Mouse (Mus musculus): ENCODE data around the gene Tmcc2. TPM values are rescaled to one million over a fixed set of nuclear protein-coding genes. Genes with fewer than 3 reads are reported as not detected.

The Tmcc2 gene
- total and polyA plus RNA-seq, 3 experiments = 0.14 to 0.34 TPM; not detected in 1

- Histone ChIP-seq H3K9ac (ENCODE audit: insufficient read depth, low read depth) (no peak overlapping the region), H3K4me2 (ENCODE audit: insufficient read depth, low read depth, poor library complexity, severe bottlenecking) (no peak overlapping the region), H3K36me3 (replicated peaks in 1 of 2; ENCODE audit: control insufficient read depth in 1 of 2, insufficient read depth in 1 of 2, low read length in 1 of 2) (no peaks in the 10 kb centered on the region), H3K27me3 (replicated peaks) (no peaks in the 10 kb centered on the region), H3K4me3 (replicated peaks in 1 of 3; ENCODE audit: low read depth in 2 of 3, low read length in 2 of 3, poor library complexity in 1 of 3) (no peak overlapping the region), H3K9me3 (replicated peaks; ENCODE audit: low read length) (no peaks in the 10 kb centered on the region), H3K4me1 (ENCODE audit: control insufficient read depth in 1 of 2, insufficient read depth in 2 of 2) (peaks cover 0 to 8% of the 10 kb centered on the region in 2 experiments; a peak in 3 of 4 replicates), H3K79me2 (replicated peaks; ENCODE audit: control insufficient read depth, extremely low read depth, insufficient read depth, poor library complexity, severe bottlenecking) (no peaks in the 10 kb centered on the region), H3K27ac (ENCODE audit: insufficient read depth, low read depth) (no peak overlapping the region)
- dilution Hi-C loops (cut with MboI; ENCODE audit: extremely low pct_ligation_motif_present, extremely low pct_unique_long_range_greater_than_20kb, low sequenced_read_pairs) = no loop called here
- TF ChIP-seq HCFC1 (IDR thresholded peaks at IDR 0.05; ENCODE audit: low read depth, low read length) (no peak), MXI1 (IDR thresholded peaks at IDR 0.05; ENCODE audit: low read depth, low read length) (no peak), JUND (conservative IDR thresholded peaks at IDR 0.05; ENCODE audit: low read depth, low read length) (no peak), UBTF (IDR thresholded peaks at IDR 0.05; ENCODE audit: low read depth, low read length) (no peak), PAX5 (IDR thresholded peaks at IDR 0.05; ENCODE audit: low read length) (no peak), POLR2AphosphoS2 (IDR thresholded peaks at IDR 0.05; ENCODE audit: low read depth, low read length) (no peak)
- no peak for DNase-seq (ENCODE audit: extremely low read depth)
- in situ Hi-C loops (cut with MboI; ENCODE audit: low pct_ligation_motif_present, low pct_unique_long_range_greater_than_20kb, low sequenced_read_pairs) = loop anchor here (5.0 kb wide), 1 partner anchor 34 kb away; no protein-coding TSS in a partner anchor
These were observed 72.9 kb downstream of the Tmcc2 start for GRCm38 (mm10) chr1:132317894-132318863.

GRCm38 (mm10) chr1:132317413-132317812, 73.7 kb downstream of the Tmcc2 start:
- H3K27ac ChIP-seq (ENCODE audit: insufficient read depth, low read depth) = no peak overlapping the region
- dilution Hi-C loops (cut with MboI; ENCODE audit: extremely low pct_ligation_motif_present, extremely low pct_unique_long_range_greater_than_20kb, low sequenced_read_pairs) (no loop called here), in situ Hi-C loops (cut with MboI; ENCODE audit: low pct_ligation_motif_present, low pct_unique_long_range_greater_than_20kb, low sequenced_read_pairs) (loop anchor here (5.0 kb wide), 1 partner anchor 35 kb away; no protein-coding TSS in a partner anchor)
- TF ChIP-seq ELF1 (IDR thresholded peaks at IDR 0.05; ENCODE audit: low read depth, low read length) (no peak), CTCF (conservative IDR thresholded peaks at IDR 0.05 in 1 of 2, IDR thresholded peaks at IDR 0.05 in 1 of 2; ENCODE audit: low read depth in 2 of 2, low read length in 2 of 2) (no peak), TCF12 (IDR thresholded peaks at IDR 0.05; ENCODE audit: low read depth, low read length) (no peak), RAD21 (IDR thresholded peaks at IDR 0.05; ENCODE audit: low read depth, low read length) (no peak), HCFC1 (IDR thresholded peaks at IDR 0.05; ENCODE audit: low read depth, low read length) (no peak), USF2 (conservative IDR thresholded peaks at IDR 0.05; ENCODE audit: low read depth, low read length) (no peak), KAT2A (IDR thresholded peaks at IDR 0.05; ENCODE audit: insufficient replicate concordance, low read length) (no peak), MXI1 (IDR thresholded peaks at IDR 0.05; ENCODE audit: low read depth, low read length) (no peak), USF1 (IDR thresholded peaks at IDR 0.05; ENCODE audit: low read depth, low read length) (no peak), RCOR1 (conservative IDR thresholded peaks at IDR 0.05; ENCODE audit: low read depth, low read length) (no peak)
- no peak overlapping the region for H3K4me3 ChIP-seq (replicated peaks in 1 of 3; ENCODE audit: low read depth in 2 of 3, low read length in 2 of 3, poor library complexity in 1 of 3)
- H3K4me2 ChIP-seq (ENCODE audit: insufficient read depth, low read depth, poor library complexity, severe bottlenecking) = no peak overlapping the region
- H3K27me3 ChIP-seq (replicated peaks) = no peaks in the 10 kb centered on the region
- H3K79me2 ChIP-seq (replicated peaks; ENCODE audit: control insufficient read depth, extremely low read depth, insufficient read depth, poor library complexity, severe bottlenecking) = no peaks in the 10 kb centered on the region
- no peaks in the 10 kb centered on the region for H3K36me3 ChIP-seq (replicated peaks in 1 of 2; ENCODE audit: control insufficient read depth in 1 of 2, insufficient read depth in 1 of 2, low read length in 1 of 2)
- H3K9ac ChIP-seq (ENCODE audit: insufficient read depth, low read depth) = no peak overlapping the region
- H3K9me3 ChIP-seq (replicated peaks; ENCODE audit: low read length) = no peaks in the 10 kb centered on the region
- H3K4me1 ChIP-seq (ENCODE audit: control insufficient read depth in 1 of 2, insufficient read depth in 2 of 2) = peaks cover 0 to 5% of the 10 kb centered on the region in 2 experiments; a peak in 2 of 4 replicates
- DNase-seq (ENCODE audit: extremely low read depth) = no peak

Measured in CH12.LX (cell line).